Mouse (Mus musculus) stomach, embryonic 16.5 days (tissue): ENCODE data around the gene Trim43a. TPM values are rescaled to one million over a fixed set of nuclear protein-coding genes. Genes with fewer than 3 reads are reported as not detected.
"Not testable (repeated sequence)": the region's sequence is repeated elsewhere in the genome, so short reads cannot be mapped to it uniquely, and the experiment has no call there.

Experiments
- ATAC-seq: fragments of 200-750 bp; cut with Nextera tagmentation; 2 replicates; pipeline ENCODE4 v1.8.0; 2017; ENCODE audit warnings: moderate number of reproducible peaks, moderate TSS enrichment; ENCODE audit not compliant: insufficient read depth, low FRiP score
- H3K27ac ChIP-seq: fragments of 300-500 bp; sonication (generic); 2 replicates; pipeline ENCODE4 v1.5.1; 2014; ENCODE audit warnings: low read length
- H3K27me3 ChIP-seq: fragments of 300-500 bp; sonication (generic); 2 replicates; pipeline ENCODE4 v1.6.1; 2014; ENCODE audit warnings: low read length, control low read depth, mixed read lengths; ENCODE audit not compliant: control insufficient read depth, insufficient read depth
- H3K36me3 ChIP-seq: fragments of 300-500 bp; sonication (generic); 2 replicates; pipeline ENCODE4 v1.6.1; 2014; ENCODE audit warnings: low read length; ENCODE audit not compliant: control insufficient read depth, insufficient read depth
- H3K4me1 ChIP-seq: fragments of 300-500 bp; sonication (generic); 2 replicates; pipeline ENCODE4 v1.6.1; 2014; ENCODE audit warnings: low read length, control low read depth, mixed read lengths; ENCODE audit not compliant: control insufficient read depth, insufficient read depth
- H3K4me2 ChIP-seq: fragments of 300-500 bp; sonication (generic); 2 replicates; pipeline ENCODE4 v1.6.1; 2014; ENCODE audit warnings: low read depth, low read length, mixed read lengths
- H3K4me3 ChIP-seq: fragments of 300-500 bp; sonication (generic); replicated peaks from 2 replicates; pipeline ENCODE4 v1.5.1; 2014; ENCODE audit warnings: mild to moderate bottlenecking, low read length
- H3K9ac ChIP-seq: fragments of 300-500 bp; sonication (generic); 2 replicates; pipeline ENCODE4 v1.6.1; 2014; ENCODE audit warnings: low read length
- H3K9me3 ChIP-seq: fragments of 300-500 bp; sonication (generic); replicated peaks from 2 replicates; pipeline ENCODE4 v1.6.1; 2016; ENCODE audit warnings: low read length, control low read depth; ENCODE audit not compliant: control insufficient read depth
- WGBS: fragments of 180-500 bp; shearing (Covaris S2); extraction: QIAGEN DNeasy Blood & Tissue Kit; methylation state at CpG from one replicate; pipeline ENCODE4 v1.1.7; 2014; 5-methylcytosine and 5-hydroxymethylcytosine counted together
- polyA plus RNA-seq: library from polyadenylated mRNA; unstranded; fragments of >200 nt; fragmentation: Nextera tagmentation; extraction: Ambion mirVana; gene quantifications from 2 replicates; pipeline ENCODE4 v1.2.1, GENCODE M21; 2015

Trim43a gene
- polyA plus RNA-seq, 1 experiment from 2014 or later, result not detected

GRCm38 (mm10) chr9:88548614-88548945 lies 32.1 kb upstream of the Trim43a start:
- 4% methylated on average over 8 of the region's 8 CpGs for WGBS
- H3K4me2 ChIP-seq, result peak overlapping the region; percentile 81
- H3K27me3 ChIP-seq, result no peaks in the 10 kb centered on the region
- peaks cover 7% of the 10 kb centered on the region; the same call in 1 of the 2 replicates for H3K4me1 ChIP-seq
- H3K9ac ChIP-seq, result peak overlapping the region; percentile 79
- no peaks in the 10 kb centered on the region for H3K36me3 ChIP-seq
- no peak for ATAC-seq
- H3K9me3 ChIP-seq, result no peaks in the 10 kb centered on the region
- peak overlapping the region; percentile 82 for H3K4me3 ChIP-seq
- peak overlapping the region; percentile 76 for H3K27ac ChIP-seq

- no peaks in the 10 kb centered on the region for H3K27me3 ChIP-seq
- H3K9ac ChIP-seq, result no peak overlapping the region
- H3K9me3 ChIP-seq, result no peaks in the 10 kb centered on the region
- H3K27ac ChIP-seq, result no peak overlapping the region
- no peak for ATAC-seq
- H3K4me2 ChIP-seq, result no peak overlapping the region
- no peak overlapping the region for H3K4me3 ChIP-seq
- H3K4me1 ChIP-seq, result peaks cover 7% of the 10 kb centered on the region; the same call in 1 of the 2 replicates
- 99% methylated on average over 14 of the region's 14 CpGs for WGBS
- H3K36me3 ChIP-seq, result 0 out of 2 replicates have a peak, but pooled peaks cover 4% of the 10 kb centered on the region
Observed at GRCm38 (mm10) chr9:88553071-88553470, 27.6 kb upstream of the Trim43a start.

- ATAC-seq, result no peak
- no peak overlapping the region for H3K4me3 ChIP-seq
- no peak overlapping the region for H3K9ac ChIP-seq
- no peaks in the 10 kb centered on the region for H3K9me3 ChIP-seq
- H3K27me3 ChIP-seq, result no peaks in the 10 kb centered on the region
- 88% methylated on average over 4 of the region's 4 CpGs for WGBS
- H3K36me3 ChIP-seq, result peaks cover 28% of the 10 kb centered on the region
- no peaks in the 10 kb centered on the region for H3K4me1 ChIP-seq
- no peak overlapping the region for H3K27ac ChIP-seq
- no peak overlapping the region for H3K4me2 ChIP-seq
Observed at GRCm38 (mm10) chr9:88558146-88558545, 22.5 kb upstream of the Trim43a start.

GRCm38 (mm10) chr9:88561476-88561875 lies 19.2 kb upstream of the Trim43a start:
- not testable (repeated sequence) for H3K4me2 ChIP-seq, H3K4me3 ChIP-seq, H3K4me1 ChIP-seq, ATAC-seq, H3K9me3 ChIP-seq, H3K27ac ChIP-seq, H3K27me3 ChIP-seq, H3K9ac ChIP-seq
- 94% methylated on average over 2 of the region's 2 CpGs for WGBS
- H3K36me3 ChIP-seq, result peaks cover 29% of the 10 kb centered on the region

GRCm38 (mm10) chr9:88570471-88570870 lies 10.2 kb upstream of the Trim43a start:
- not testable (repeated sequence) for H3K9ac ChIP-seq, H3K27ac ChIP-seq, H3K4me3 ChIP-seq, H3K27me3 ChIP-seq, ATAC-seq, H3K4me1 ChIP-seq, H3K4me2 ChIP-seq
- Histone ChIP-seq H3K36me3 (peaks cover 40% of the 10 kb centered on the region), H3K9me3 (peaks cover 26% of the 10 kb centered on the region)
- WGBS, result 96% methylated on average over 3 of the region's 3 CpGs

GRCm38 (mm10) chr9:88593708-88594107 lies 13.0 kb downstream of the Trim43a start:
- 85% methylated on average over 6 of the region's 6 CpGs for WGBS
- H3K9me3 ChIP-seq, result not testable (repeated sequence)

GRCm38 (mm10) chr9:88599206-88600162 lies 18.8 kb downstream of the Trim43a start:
- not testable (repeated sequence) for H3K36me3 ChIP-seq, H3K27me3 ChIP-seq, H3K27ac ChIP-seq, H3K4me1 ChIP-seq, H3K9me3 ChIP-seq
- ATAC-seq, result peak; percentile 99
- H3K4me2 ChIP-seq, result peak overlapping the region; percentile 55
- under 1% methylated on average over 48 of the region's 50 CpGs for whole genome bisulfite sequencing
- H3K9ac ChIP-seq, result peak overlapping the region; percentile 60; the same call in 1 of the 2 replicates
- H3K4me3 ChIP-seq, result peak overlapping the region; percentile 44

More at GRCm38 (mm10) chr9:88593708-88594107, 13.0 kb downstream of the Trim43a start:
- not testable (repeated sequence) for H3K4me3 ChIP-seq, H3K27me3 ChIP-seq, H3K4me1 ChIP-seq, H3K27ac ChIP-seq, H3K9ac ChIP-seq, ATAC-seq, H3K4me2 ChIP-seq, H3K36me3 ChIP-seq

- not testable (repeated sequence) for H3K4me1 ChIP-seq, H3K27me3 ChIP-seq, ATAC-seq, H3K36me3 ChIP-seq, H3K4me2 ChIP-seq, H3K27ac ChIP-seq, H3K9ac ChIP-seq, H3K4me3 ChIP-seq, H3K9me3 ChIP-seq
- 73% methylated on average over 13 of the region's 20 CpGs for WGBS
Observed at GRCm38 (mm10) chr9:88625803-88626514, 45.3 kb downstream of the Trim43a start.

- 71% methylated on average over 1 of the region's 1 CpGs for WGBS
- H3K4me2 ChIP-seq, H3K9me3 ChIP-seq, H3K36me3 ChIP-seq, H3K27me3 ChIP-seq, ATAC-seq, H3K4me1 ChIP-seq, H3K27ac ChIP-seq, H3K9ac ChIP-seq, H3K4me3 ChIP-seq: not testable (repeated sequence)
Observed at GRCm38 (mm10) chr9:88638125-88638524, 57.4 kb downstream of the Trim43a start.
